Mouse (Mus musculus) midbrain, embryonic 11.5 days (tissue): ENCODE data around the gene Uba52. TPM values are rescaled to one million over a fixed set of nuclear protein-coding genes. Genes with fewer than 3 reads are reported as not detected.
"Not testable (repeated sequence)": the region's sequence is repeated elsewhere in the genome, so short reads cannot be mapped to it uniquely, and the experiment has no call there.

Source experiments
- ATAC-seq: fragments of 200-750 bp; cut with Nextera tagmentation; 2 replicates; pipeline ENCODE4 v1.8.0; 2017; ENCODE audit warnings: moderate TSS enrichment, moderate library complexity; ENCODE audit not compliant: low FRiP score
- DNase-seq: peaks from one replicate; pipeline ENCODE4 v3.0.0; 2015; ENCODE audit warnings: low spot score; ENCODE audit errors: missing footprints
- H3K27ac ChIP-seq: fragments of 300-500 bp; sonication (generic); 2 replicates; pipeline ENCODE4 v1.5.1; 2014; ENCODE audit warnings: low read depth, low read length
- H3K27me3 ChIP-seq: fragments of 300-500 bp; sonication (generic); 2 replicates; pipeline ENCODE4 v1.6.1; 2014; ENCODE audit warnings: mild to moderate bottlenecking, low read length, moderate library complexity, mixed read lengths; ENCODE audit not compliant: control insufficient read depth, insufficient read depth
- H3K36me3 ChIP-seq: fragments of 300-500 bp; sonication (generic); 2 replicates; pipeline ENCODE4 v1.6.1; 2014; ENCODE audit warnings: mild to moderate bottlenecking, low read length, moderate library complexity, mixed read lengths; ENCODE audit not compliant: control insufficient read depth, insufficient read depth
- H3K4me1 ChIP-seq: fragments of 300-500 bp; sonication (generic); 2 replicates; pipeline ENCODE4 v1.6.1; 2014; ENCODE audit warnings: low read length; ENCODE audit not compliant: control insufficient read depth, insufficient read depth
- H3K4me2 ChIP-seq: fragments of 300-500 bp; sonication (generic); 2 replicates; pipeline ENCODE4 v1.6.1; 2014; ENCODE audit warnings: mild to moderate bottlenecking, moderate library complexity
- H3K4me3 ChIP-seq: fragments of 300-500 bp; sonication (generic); 2 replicates; pipeline ENCODE4 v1.5.1; 2014; ENCODE audit warnings: low read depth, low read length
- H3K9ac ChIP-seq: fragments of 300-500 bp; sonication (generic); 2 replicates; pipeline ENCODE4 v1.6.1; 2014; ENCODE audit warnings: low read length
- H3K9me3 ChIP-seq: fragments of 300-500 bp; sonication (generic); 2 replicates; pipeline ENCODE4 v1.6.1; 2016; ENCODE audit warnings: low read length; ENCODE audit not compliant: control insufficient read depth
- WGBS: fragments of 180-500 bp; shearing (Covaris S2); extraction: QIAGEN DNeasy Blood & Tissue Kit; methylation state at CpG from one replicate; pipeline ENCODE4 v1.1.7; 2014; 5-methylcytosine and 5-hydroxymethylcytosine counted together
- polyA plus RNA-seq: library from polyadenylated mRNA; unstranded; fragments of >200 nt; fragmentation: Nextera tagmentation; extraction: Ambion mirVana; gene quantifications from 2 replicates; pipeline ENCODE4 v1.2.1, GENCODE M21; 2014

The Uba52 gene
- polyA plus RNA-seq, 1 experiment from 2014 or later: 852 TPM

GRCm38 (mm10) chr8:70511770-70512169, 1.2 kb upstream of the Uba52 start:
- H3K4me3 ChIP-seq: no peak overlapping the region
- DNase-seq (no peak), ATAC-seq (no peak)
- peaks cover 10% of the 10 kb centered on the region for H3K36me3 ChIP-seq
- H3K9me3 ChIP-seq: no peaks in the 10 kb centered on the region
- H3K4me2 ChIP-seq: no peak overlapping the region
- no peak overlapping the region for H3K9ac ChIP-seq
- no peaks in the 10 kb centered on the region for H3K27me3 ChIP-seq
- no peak overlapping the region for H3K27ac ChIP-seq
- WGBS: 98% methylated on average over 2 of the region's 2 CpGs
- peaks cover 18% of the 10 kb centered on the region for H3K4me1 ChIP-seq

DNA sequence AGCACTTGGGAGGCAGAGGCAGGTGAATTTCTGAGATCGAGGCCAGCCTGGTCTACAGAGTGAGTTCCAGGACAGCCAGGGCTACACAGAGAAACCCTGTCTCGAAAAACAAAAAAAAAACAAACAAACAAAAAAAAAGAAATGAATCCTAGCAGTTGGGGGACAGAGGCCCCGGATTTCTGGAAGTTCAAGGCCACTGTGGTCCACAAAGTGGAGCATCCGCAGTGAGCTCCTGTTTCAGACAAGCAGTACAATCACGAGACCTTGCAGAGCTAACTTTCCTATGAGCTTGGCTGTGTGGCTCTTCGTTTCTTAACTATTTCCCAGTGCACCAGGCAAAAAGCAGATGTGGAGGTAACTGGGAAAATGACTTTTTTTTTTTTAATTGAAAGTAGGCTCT, 573 bp upstream of the Uba52 start:
- 89% methylated on average over 6 of the region's 6 CpGs for WGBS
- Histone ChIP-seq H3K4me1 (peaks cover 19% of the 10 kb centered on the region), H3K4me2 (peak overlapping the region; percentile 42), H3K4me3 (peak overlapping the region; percentile 98)
- DNase-seq, H3K36me3 ChIP-seq, H3K9ac ChIP-seq, ATAC-seq, H3K27ac ChIP-seq, H3K9me3 ChIP-seq, H3K27me3 ChIP-seq: not testable (repeated sequence)

GRCm38 (mm10) chr8:70509281-70509952, 1.2 kb downstream of the Uba52 start:
- H3K4me3 ChIP-seq: peak overlapping the region; percentile 98
- WGBS: 16% methylated on average over 25 of the region's 25 CpGs
- H3K36me3 ChIP-seq: peaks cover 10% of the 10 kb centered on the region
- peaks cover 27% of the 10 kb centered on the region for H3K4me1 ChIP-seq
- no peaks in the 10 kb centered on the region for H3K27me3 ChIP-seq
- H3K4me2 ChIP-seq: peak overlapping the region; percentile 100
- no peaks in the 10 kb centered on the region for H3K9me3 ChIP-seq
- DNase-seq (peak; percentile 77), ATAC-seq (no peak)
- peak overlapping the region; percentile 98 for H3K9ac ChIP-seq
- H3K27ac ChIP-seq: peak overlapping the region; percentile 86; the same call in 1 of the 2 replicates

GRCm38 (mm10) chr8:70507027-70507393, 3.6 kb downstream of the Uba52 start:
- ATAC-seq (no peak), DNase-seq (no peak)
- 54% methylated on average over 5 of the region's 5 CpGs for WGBS
- Histone ChIP-seq H3K9me3 (no peaks in the 10 kb centered on the region), H3K27ac (no peak overlapping the region), H3K4me2 (no peak overlapping the region), H3K4me3 (peak overlapping the region; percentile 76; the same call in 1 of the 2 replicates), H3K4me1 (peaks cover 30% of the 10 kb centered on the region), H3K27me3 (peaks cover 21% of the 10 kb centered on the region), H3K9ac (no peak overlapping the region; the same call in 1 of the 2 replicates), H3K36me3 (peaks cover 10% of the 10 kb centered on the region; the same call in 1 of the 2 replicates)

GRCm38 (mm10) chr8:70506328-70507026, 4.1 kb downstream of the Uba52 start, which contains the start of gene Rex1bd:
Gene Rex1bd (minus strand): TSS chr8:70506752.
- H3K36me3 ChIP-seq: peaks cover 10% of the 10 kb centered on the region; the same call in 1 of the 2 replicates
- ATAC-seq (peak; percentile 87), DNase-seq (peak; percentile 100)
- H3K27me3 ChIP-seq: peaks cover 26% of the 10 kb centered on the region
- H3K27ac ChIP-seq: peak within 1 kb of the TSS; percentile 74
- H3K4me2 ChIP-seq: peak within 1 kb of the TSS; percentile 82
- H3K9me3 ChIP-seq: no peaks in the 10 kb centered on the region
- peak within 1 kb of the TSS; percentile 76 for H3K4me3 ChIP-seq
- H3K4me1 ChIP-seq: peaks cover 31% of the 10 kb centered on the region
- H3K9ac ChIP-seq: peak within 1 kb of the TSS; percentile 92
- WGBS: 2% methylated on average over 39 of the region's 40 CpGs

DNA sequence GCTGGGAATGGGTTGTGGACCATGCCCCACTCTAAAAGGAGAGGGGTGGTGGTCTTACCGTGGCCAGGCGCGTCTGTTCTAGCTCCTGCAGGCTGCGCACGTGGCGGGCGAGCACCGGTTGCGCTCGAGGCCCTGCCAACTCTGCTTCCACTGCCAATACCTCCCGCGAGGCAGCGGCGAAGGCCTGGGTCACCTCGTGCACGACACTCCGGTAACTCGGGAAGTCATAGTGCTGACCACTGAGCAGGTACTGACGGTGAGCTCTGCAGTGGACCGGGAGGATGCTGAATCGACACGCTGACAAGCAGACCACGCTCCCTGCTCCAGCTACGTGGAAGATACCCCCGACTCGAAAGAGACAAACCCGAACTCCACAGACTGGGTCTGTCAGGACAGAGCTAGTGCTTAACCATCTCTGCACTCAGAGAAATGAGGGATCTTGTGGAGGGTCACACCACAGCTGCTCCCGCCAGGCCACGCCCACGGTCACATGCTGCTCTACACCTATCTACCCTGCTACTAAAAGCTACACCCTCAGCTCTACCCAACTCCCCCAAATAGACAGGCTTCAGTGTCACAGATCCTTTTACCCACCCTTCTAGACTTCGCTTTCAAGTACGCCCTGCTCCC, 4.8 kb downstream of the Uba52 start:
- H3K4me1 ChIP-seq: peaks cover 31% of the 10 kb centered on the region
- ATAC-seq: peak; percentile 17; the same call in 1 of the 2 replicates
- no peak overlapping the region for H3K27ac ChIP-seq
- peaks cover 10% of the 10 kb centered on the region; the same call in 1 of the 2 replicates for H3K36me3 ChIP-seq
- peak overlapping the region; percentile 76 for H3K4me3 ChIP-seq
- H3K4me2 ChIP-seq: peak overlapping the region; percentile 82
- peak overlapping the region; percentile 92 for H3K9ac ChIP-seq
- peaks cover 33% of the 10 kb centered on the region for H3K27me3 ChIP-seq
- DNase-seq: peak; percentile 70
- no peaks in the 10 kb centered on the region for H3K9me3 ChIP-seq
- WGBS: 41% methylated on average over 32 of the region's 32 CpGs

GRCm38 (mm10) chr8:70504851-70505250, 5.8 kb downstream of the Uba52 start:
- Histone ChIP-seq H3K9ac (no peak overlapping the region), H3K4me3 (no peak overlapping the region), H3K4me1 (peaks cover 31% of the 10 kb centered on the region), H3K27ac (no peak overlapping the region), H3K27me3 (peaks cover 43% of the 10 kb centered on the region), H3K9me3 (no peaks in the 10 kb centered on the region), H3K4me2 (no peak overlapping the region), H3K36me3 (peaks cover 10% of the 10 kb centered on the region; the same call in 1 of the 2 replicates)
- peak; percentile 98 for DNase-seq
- 79% methylated on average over 3 of the region's 3 CpGs for WGBS
- ATAC-seq: no peak

DNA sequence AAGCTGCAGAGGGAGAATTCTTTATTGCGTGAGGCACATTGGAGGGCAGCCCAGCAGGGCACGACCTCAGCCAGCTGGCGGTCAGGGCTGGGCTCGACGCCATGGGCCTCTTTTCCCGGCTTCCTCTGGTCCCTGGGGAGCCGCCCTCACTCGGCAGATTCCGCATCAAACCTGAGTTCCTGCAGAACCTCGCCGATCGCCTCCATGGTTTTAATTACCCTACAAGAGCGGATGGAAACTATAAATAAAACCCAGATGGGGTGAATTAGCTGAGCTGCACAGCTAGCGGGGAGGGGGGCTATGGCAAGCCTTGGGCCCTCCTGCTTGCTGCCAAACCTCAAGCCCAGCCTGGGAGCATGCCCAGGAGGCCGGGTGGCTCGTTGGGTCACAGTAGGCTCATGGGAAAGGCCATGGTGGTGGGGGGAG, 6.3 kb downstream of the Uba52 start:
- Histone ChIP-seq H3K9ac (no peak overlapping the region), H3K4me1 (peaks cover 27% of the 10 kb centered on the region), H3K9me3 (no peaks in the 10 kb centered on the region), H3K27ac (no peak overlapping the region), H3K27me3 (peaks cover 48% of the 10 kb centered on the region), H3K4me2 (no peak overlapping the region), H3K4me3 (no peak overlapping the region), H3K36me3 (peaks cover 10% of the 10 kb centered on the region; the same call in 1 of the 2 replicates)
- 69% methylated on average over 16 of the region's 16 CpGs for WGBS
- ATAC-seq (no peak), DNase-seq (peak; percentile 81)
